Mouse (Mus musculus): Measurements from ENCODE around the gene Selenom.

DNA sequence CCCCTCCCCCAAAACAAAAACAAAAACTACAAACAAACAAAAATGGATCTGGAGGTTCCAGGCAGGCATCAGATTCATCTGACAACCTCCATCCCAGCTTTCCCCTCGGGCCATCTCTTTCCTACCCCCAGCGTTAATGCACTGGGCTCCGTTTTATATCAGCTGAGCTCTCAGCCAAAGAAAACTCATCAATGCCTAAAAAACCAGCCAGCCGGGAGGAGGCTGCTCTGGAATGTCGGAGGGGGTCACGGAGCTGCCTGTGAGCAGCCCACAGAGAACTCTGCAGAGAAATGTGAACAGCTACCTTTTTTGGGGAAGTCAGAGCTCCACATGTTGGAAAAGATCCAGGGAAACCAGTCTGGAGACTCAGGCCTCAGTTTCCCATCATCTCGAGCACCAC lies 50.0 kb downstream of the Selenom start:
- no peak for TF ChIP-seq CTCF (IDR thresholded peaks at IDR 0.05; ENCODE audit: borderline replicate concordance, control insufficient read depth, extremely low read depth, insufficient read depth, low read length, poor library complexity)
- no peak for TF ChIP-seq POLR2A (IDR thresholded peaks at IDR 0.05; ENCODE audit: control insufficient read depth, extremely low read depth, insufficient read depth, low read length, poor library complexity)
